Mouse (Mus musculus): ENCODE results near the gene Leng8. TPM values are rescaled to one million over a fixed set of nuclear protein-coding genes. Genes with fewer than 3 reads are reported as not detected.

The Leng8 gene
- total RNA-seq, 1 experiment: 77.2 TPM

DNA sequence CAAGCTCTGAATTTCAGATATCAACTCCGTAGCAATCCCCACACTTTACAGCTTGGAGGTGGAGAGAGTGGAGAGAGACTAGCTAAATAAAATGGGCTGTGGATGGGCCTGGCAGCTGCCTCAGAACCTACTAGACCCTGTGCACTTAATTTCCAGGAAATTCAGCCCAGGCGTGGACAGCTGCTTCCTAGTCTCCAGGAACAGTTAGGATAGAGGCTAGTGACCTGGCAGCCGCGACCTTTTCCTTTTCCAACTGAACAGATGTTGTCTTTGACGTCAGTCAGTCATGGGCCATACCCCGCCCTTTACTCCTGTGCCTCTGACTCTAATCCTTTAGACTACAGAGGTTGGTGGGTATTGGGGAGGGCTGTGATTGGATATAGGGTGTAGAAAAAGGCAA, 8.0 kb upstream of the Leng8 start:
- Histone ChIP-seq H3K27ac (ENCODE audit: insufficient read depth, low read depth, low read length, poor library complexity, severe bottlenecking) (no peak overlapping the region), H3K36me3 (ENCODE audit: control insufficient read depth, insufficient read depth, low read length, poor library complexity, severe bottlenecking) (peaks cover 14% of the 10 kb centered on the region; the same call in 1 of the 2 replicates), H3K9me3 (ENCODE audit: control insufficient read depth, insufficient read depth, low read depth, low read length) (no peaks in the 10 kb centered on the region), H3K4me1 (ENCODE audit: control insufficient read depth in 2 of 2, insufficient read depth in 2 of 2, low read length in 2 of 2, poor library complexity in 1 of 2) (peaks cover 7 to 17% of the 10 kb centered on the region in 2 experiments; a peak in 3 of 4 replicates), H3K9ac (ENCODE audit: insufficient read depth, low read depth, low read length, poor library complexity, severe bottlenecking) (no peak overlapping the region), H3K4me3 (ENCODE audit: insufficient read depth in 1 of 2, low read depth in 1 of 2, low read length in 2 of 2, poor library complexity in 1 of 2, severe bottlenecking in 1 of 2) (no peak overlapping the region)
- in situ Hi-C loops (cut with MboI; ENCODE audit: low sequenced_read_pairs in 2 of 2, unreplicated experiment in 2 of 2): loop anchor here in 1 of 2 experiments (25.0 kb wide), 1 partner anchor 308 kb away; the partner anchor contains the start of gene Rdh13
- TF ChIP-seq CHD2 (IDR thresholded peaks at IDR 0.05; ENCODE audit: low read depth, low read length): no peak
- TF ChIP-seq ZC3H11A (IDR thresholded peaks at IDR 0.05; ENCODE audit: borderline replicate concordance, low read depth, low read length): no peak
- TF ChIP-seq MAFK (IDR thresholded peaks at IDR 0.05; ENCODE audit: insufficient read depth, low read depth, low read length): no peak
- TF ChIP-seq ZNF384 (IDR thresholded peaks at IDR 0.05; ENCODE audit: low read depth, low read length): no peak
- DNase-seq (ENCODE audit: low read depth, low spot score): no peak

DNA sequence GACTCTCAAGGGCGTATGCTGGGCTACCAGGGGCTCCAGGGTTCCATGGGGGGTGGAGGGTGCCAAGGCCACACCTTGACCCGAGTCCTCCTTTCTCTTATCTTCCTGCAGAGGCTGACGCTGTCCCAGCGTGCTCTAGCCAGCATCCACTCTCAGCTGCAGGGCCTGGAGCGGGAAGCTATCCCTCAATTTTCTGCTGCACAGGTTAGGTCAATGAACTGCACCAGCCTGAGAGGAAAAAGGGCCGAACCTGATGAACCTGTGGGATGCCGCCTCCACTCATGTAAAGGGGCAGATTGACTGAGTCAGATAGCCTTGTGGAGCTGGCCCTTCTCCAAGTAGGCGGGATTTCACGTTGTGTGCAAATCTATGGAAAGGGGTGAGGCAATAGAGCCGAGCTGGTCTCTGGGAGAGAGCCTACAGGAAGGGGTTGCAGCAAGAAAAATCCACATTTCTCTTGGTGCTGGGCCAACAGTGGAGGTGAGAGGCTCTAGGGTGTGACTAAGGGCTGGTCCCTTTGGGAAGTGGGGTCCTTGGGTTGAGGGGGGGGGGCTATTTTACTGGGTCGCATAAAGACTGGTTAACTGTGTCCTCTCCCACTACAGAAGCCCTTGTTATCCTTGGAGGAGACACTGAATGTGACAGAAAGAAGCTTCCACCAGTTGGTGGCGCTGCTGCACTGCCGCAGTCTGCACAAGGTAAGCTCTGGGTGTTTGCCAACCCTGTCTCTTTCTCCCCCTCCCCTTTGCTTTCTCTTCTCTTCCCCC, 6.0 kb upstream of the Leng8 start:
- no peak overlapping the region for H3K9ac ChIP-seq (ENCODE audit: insufficient read depth, low read depth, low read length, poor library complexity, severe bottlenecking)
- no peak overlapping the region for H3K27ac ChIP-seq (ENCODE audit: insufficient read depth, low read depth, low read length, poor library complexity, severe bottlenecking)
- DNase-seq (ENCODE audit: low read depth, low spot score): no peak
- peaks cover 19% of the 10 kb centered on the region; the same call in 1 of the 2 replicates for H3K36me3 ChIP-seq (ENCODE audit: control insufficient read depth, insufficient read depth, low read length, poor library complexity, severe bottlenecking)
- in situ Hi-C loops (cut with MboI; ENCODE audit: low sequenced_read_pairs in 2 of 2, unreplicated experiment in 2 of 2): loop anchor here in 1 of 2 experiments (25.0 kb wide), 1 partner anchor 306 kb away; the partner anchor contains the start of gene Rdh13
- no peak for TF ChIP-seq HCFC1 (IDR thresholded peaks at IDR 0.05; ENCODE audit: borderline replicate concordance, insufficient read depth, low read length)
- TF ChIP-seq ZC3H11A (IDR thresholded peaks at IDR 0.05; ENCODE audit: borderline replicate concordance, low read depth, low read length): peak; percentile 77; the same call in 1 of the 2 replicates
- H3K4me3 ChIP-seq (ENCODE audit: insufficient read depth in 1 of 2, low read depth in 1 of 2, low read length in 2 of 2, poor library complexity in 1 of 2, severe bottlenecking in 1 of 2): no peak overlapping the region
- no peaks in the 10 kb centered on the region for H3K9me3 ChIP-seq (ENCODE audit: control insufficient read depth, insufficient read depth, low read depth, low read length)
- H3K4me1 ChIP-seq (ENCODE audit: control insufficient read depth in 2 of 2, insufficient read depth in 2 of 2, low read length in 2 of 2, poor library complexity in 1 of 2): peaks cover 5 to 11% of the 10 kb centered on the region in 2 experiments; a peak in 3 of 4 replicates

- H3K9me3 ChIP-seq (ENCODE audit: control insufficient read depth, insufficient read depth, low read depth, low read length): no peaks in the 10 kb centered on the region
- H3K9ac ChIP-seq (ENCODE audit: insufficient read depth, low read depth, low read length, poor library complexity, severe bottlenecking): no peak overlapping the region
- no peak overlapping the region for H3K4me3 ChIP-seq (ENCODE audit: insufficient read depth in 1 of 2, low read depth in 1 of 2, low read length in 2 of 2, poor library complexity in 1 of 2, severe bottlenecking in 1 of 2)
- DNase-seq (ENCODE audit: low read depth, low spot score): no peak
- TF ChIP-seq MAFK (IDR thresholded peaks at IDR 0.05; ENCODE audit: insufficient read depth, low read depth, low read length) (no peak), CHD2 (IDR thresholded peaks at IDR 0.05; ENCODE audit: low read depth, low read length) (no peak), HCFC1 (IDR thresholded peaks at IDR 0.05; ENCODE audit: borderline replicate concordance, insufficient read depth, low read length) (no peak), ZC3H11A (IDR thresholded peaks at IDR 0.05; ENCODE audit: borderline replicate concordance, low read depth, low read length) (no peak), ZNF384 (IDR thresholded peaks at IDR 0.05; ENCODE audit: low read depth, low read length) (no peak)
- in situ Hi-C loops (cut with MboI; ENCODE audit: low sequenced_read_pairs in 2 of 2, unreplicated experiment in 2 of 2): loop anchor here in 1 of 2 experiments (25.0 kb wide), 1 partner anchor 305 kb away; the partner anchor contains the start of gene Rdh13
- peaks cover 19% of the 10 kb centered on the region; the same call in 1 of the 2 replicates for H3K36me3 ChIP-seq (ENCODE audit: control insufficient read depth, insufficient read depth, low read length, poor library complexity, severe bottlenecking)
- 0 out of 4 replicates have a peak, but pooled peaks cover 0 to 6% of the 10 kb centered on the region in 2 experiments for H3K4me1 ChIP-seq (ENCODE audit: control insufficient read depth in 2 of 2, insufficient read depth in 2 of 2, low read length in 2 of 2, poor library complexity in 1 of 2)
- H3K27ac ChIP-seq (ENCODE audit: insufficient read depth, low read depth, low read length, poor library complexity, severe bottlenecking): no peak overlapping the region
Measured at GRCm38 (mm10) chr7:4131964-4132363, 4.9 kb upstream of the Leng8 start.

DNA sequence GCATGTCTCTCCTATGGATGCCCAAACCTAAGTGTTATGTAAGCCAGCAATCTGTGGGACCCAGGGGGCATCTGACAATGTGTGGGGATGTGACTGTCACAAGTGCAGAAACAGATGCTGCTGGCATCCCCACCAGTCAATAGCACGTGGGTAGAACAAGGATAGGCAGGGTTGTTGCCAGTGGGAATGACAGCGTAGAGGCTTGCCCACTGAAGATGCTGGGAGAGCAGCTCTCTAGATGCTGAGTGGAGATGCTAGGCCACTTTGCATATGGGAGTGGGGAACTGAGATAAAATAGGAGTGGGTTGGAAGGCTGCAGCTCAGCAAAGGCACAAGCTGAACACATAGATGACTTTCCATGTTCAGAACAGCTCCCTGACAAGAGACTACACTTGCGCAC, 4.3 kb upstream of the Leng8 start:
- no peak for DNase-seq (ENCODE audit: low read depth, low spot score)
- Histone ChIP-seq H3K9ac (ENCODE audit: insufficient read depth, low read depth, low read length, poor library complexity, severe bottlenecking) (no peak overlapping the region), H3K4me3 (ENCODE audit: insufficient read depth in 1 of 2, low read depth in 1 of 2, low read length in 2 of 2, poor library complexity in 1 of 2, severe bottlenecking in 1 of 2) (no peak overlapping the region), H3K27ac (ENCODE audit: insufficient read depth, low read depth, low read length, poor library complexity, severe bottlenecking) (no peak overlapping the region), H3K9me3 (ENCODE audit: control insufficient read depth, insufficient read depth, low read depth, low read length) (no peaks in the 10 kb centered on the region), H3K4me1 (ENCODE audit: control insufficient read depth in 2 of 2, insufficient read depth in 2 of 2, low read length in 2 of 2, poor library complexity in 1 of 2) (0 out of 4 replicates have a peak, but pooled peaks cover 0 to 2% of the 10 kb centered on the region in 2 experiments), H3K36me3 (ENCODE audit: control insufficient read depth, insufficient read depth, low read length, poor library complexity, severe bottlenecking) (peaks cover 19% of the 10 kb centered on the region; the same call in 1 of the 2 replicates)
- TF ChIP-seq ZC3H11A (IDR thresholded peaks at IDR 0.05; ENCODE audit: borderline replicate concordance, low read depth, low read length): no peak
- TF ChIP-seq CHD2 (IDR thresholded peaks at IDR 0.05; ENCODE audit: low read depth, low read length): no peak
- TF ChIP-seq ZNF384 (IDR thresholded peaks at IDR 0.05; ENCODE audit: low read depth, low read length): no peak
- no peak for TF ChIP-seq MAFK (IDR thresholded peaks at IDR 0.05; ENCODE audit: insufficient read depth, low read depth, low read length)
- TF ChIP-seq HCFC1 (IDR thresholded peaks at IDR 0.05; ENCODE audit: borderline replicate concordance, insufficient read depth, low read length): no peak
- in situ Hi-C loops (cut with MboI; ENCODE audit: low sequenced_read_pairs in 2 of 2, unreplicated experiment in 2 of 2): loop anchor here in 1 of 2 experiments (25.0 kb wide), 1 partner anchor 305 kb away; the partner anchor contains the start of gene Rdh13

Data from ES-E14 (cell line).